In genomic region chr8:106399694-106400093, GRCm38 (mm10) we compare ENCODE assay signal across 8 mouse cellular contexts. TPM values are rescaled to one million over a fixed set of nuclear protein-coding genes. Genes with fewer than 3 reads are reported as not detected.
DNase-seq lines count a peak whose midpoint lies in the region; ATAC-seq lines count a peak whose summit lies in the region.

No protein-coding gene starts in this region.

- H3K4me3 ChIP-seq in embryonic facial prominence, embryonic 11.5 days (ENCODE audit: low read depth, low read length) = no peak overlapping the region
- H3K4me3 ChIP-seq in embryonic facial prominence, embryonic 10.5 days = no peak overlapping the region
- H3K4me3 ChIP-seq in heart, embryonic 10.5 days = no peak overlapping the region
- H3K4me3 ChIP-seq in stomach, embryonic 15.5 days (replicated peaks) = no peak overlapping the region

- no peaks in the 10 kb centered on the region; the same call in 1 of the 2 replicates for H3K4me1 ChIP-seq in embryonic facial prominence, embryonic 11.5 days (ENCODE audit: control insufficient read depth, insufficient read depth, low read length)
- peaks cover 18% of the 10 kb centered on the region for H3K4me1 ChIP-seq in embryonic facial prominence, embryonic 10.5 days
- peaks cover 16% of the 10 kb centered on the region for H3K4me1 ChIP-seq in heart, embryonic 10.5 days
- H3K4me1 ChIP-seq in stomach, embryonic 15.5 days = 0 out of 2 replicates have a peak, but pooled peaks cover 6% of the 10 kb centered on the region

- no peak overlapping the region for H3K4me2 ChIP-seq in embryonic facial prominence, embryonic 11.5 days (ENCODE audit: low read depth, low read length)
- no peak overlapping the region for H3K4me2 ChIP-seq in stomach, embryonic 15.5 days

- peak; percentile 25 for DNase-seq in embryonic facial prominence, embryonic 11.5 days (ENCODE audit: low spot score)
- DNase-seq in embryonic facial prominence, embryonic 10.5 days (ENCODE audit: low spot score) = no peak
- DNase-seq in adrenal gland, adult 8-10 months = peak; percentile 14
- no peak for DNase-seq in heart, embryonic 10.5 days (ENCODE audit: low spot score)
- peak; percentile 87 for DNase-seq in kidney, postnatal 10 days
- no peak for DNase-seq in frontal cortex, postnatal 36 days (ENCODE audit: low spot score in 2 of 2)
- DNase-seq in yolk sac, embryonic 10.5 days (ENCODE audit: low spot score) = no peak

- ATAC-seq in embryonic facial prominence, embryonic 11.5 days (replicated peaks; ENCODE audit: insufficient number of reproducible peaks, low FRiP score, low TSS enrichment, low read depth) = no peak
- ATAC-seq in stomach, embryonic 15.5 days (ENCODE audit: insufficient read depth, low FRiP score, low read depth) = peak; percentile 75; the same call in 1 of the 2 replicates

- H3K36me3 ChIP-seq in embryonic facial prominence, embryonic 11.5 days (replicated peaks; ENCODE audit: control insufficient read depth, insufficient read depth, low read depth, low read length) = no peaks in the 10 kb centered on the region
- no peaks in the 10 kb centered on the region for H3K36me3 ChIP-seq in embryonic facial prominence, embryonic 10.5 days (replicated peaks)
- H3K36me3 ChIP-seq in heart, embryonic 10.5 days = no peaks in the 10 kb centered on the region
- no peaks in the 10 kb centered on the region for H3K36me3 ChIP-seq in stomach, embryonic 15.5 days

- no peak overlapping the region for H3K27ac ChIP-seq in embryonic facial prominence, embryonic 11.5 days (replicated peaks; ENCODE audit: low read depth, low read length)
- H3K27ac ChIP-seq in embryonic facial prominence, embryonic 10.5 days (replicated peaks) = no peak overlapping the region
- H3K27ac ChIP-seq in heart, embryonic 10.5 days = 0 out of 2 replicates have a peak overlapping the region, but pooled peaks have one; percentile 26
- H3K27ac ChIP-seq in stomach, embryonic 15.5 days = peak overlapping the region; percentile 48; the same call in 1 of the 2 replicates

- 65% methylated on average over 8 of the region's 8 CpGs for WGBS in embryonic facial prominence, embryonic 11.5 days
- WGBS in embryonic facial prominence, embryonic 10.5 days = 70% methylated on average over 8 of the region's 8 CpGs
- 61% methylated on average over 8 of the region's 8 CpGs for WGBS in heart, embryonic 10.5 days
- WGBS in stomach, embryonic 15.5 days = 33% methylated on average over 8 of the region's 8 CpGs

- no peaks in the 10 kb centered on the region for H3K9me3 ChIP-seq in embryonic facial prominence, embryonic 11.5 days (replicated peaks; ENCODE audit: control insufficient read depth, low read length)
- no peaks in the 10 kb centered on the region for H3K9me3 ChIP-seq in embryonic facial prominence, embryonic 10.5 days
- H3K9me3 ChIP-seq in heart, embryonic 10.5 days = no peaks in the 10 kb centered on the region
- no peaks in the 10 kb centered on the region for H3K9me3 ChIP-seq in stomach, embryonic 15.5 days

- H3K9ac ChIP-seq in embryonic facial prominence, embryonic 11.5 days (replicated peaks; ENCODE audit: low read length) = no peak overlapping the region
- no peak overlapping the region for H3K9ac ChIP-seq in stomach, embryonic 15.5 days

- H3K27me3 ChIP-seq in embryonic facial prominence, embryonic 11.5 days (ENCODE audit: control insufficient read depth, insufficient read depth, low read length) = no peaks in the 10 kb centered on the region
- no peaks in the 10 kb centered on the region for H3K27me3 ChIP-seq in embryonic facial prominence, embryonic 10.5 days (replicated peaks; ENCODE audit: low read depth, poor library complexity, severe bottlenecking)
- H3K27me3 ChIP-seq in heart, embryonic 10.5 days (ENCODE audit: insufficient read depth, poor library complexity, severe bottlenecking) = no peaks in the 10 kb centered on the region
- no peaks in the 10 kb centered on the region for H3K27me3 ChIP-seq in stomach, embryonic 15.5 days (replicated peaks)

RNA-seq across cellular contexts. Expression of gene Zfp90, which starts 15.4 kb away (rescaled TPM):
- polyA plus RNA-seq in embryonic facial prominence, embryonic 11.5 days (2014; fragmentation: Nextera tagmentation; extraction: Ambion mirVana) = 33.5 and 34.8 TPM in 2 replicates
- 24.5 and 26.4 TPM in 2 replicates for polyA plus RNA-seq in embryonic facial prominence, embryonic 10.5 days (2016; fragmentation: Nextera tagmentation; extraction: Ambion mirVana)
- 10 to 100 TPM in 2 of 4 experiments, 1 to 10 TPM in 2; 6.4 to 12.4 (median 8.9) TPM for total RNA-seq in adrenal gland, adult 8-10 months (2022)
- polyA plus RNA-seq in heart, embryonic 10.5 days (2016; fragmentation: Nextera tagmentation; extraction: Ambion mirVana) = 12.5 and 19.3 TPM in 2 replicates
- 16.2 and 18.3 TPM in 2 replicates for polyA plus RNA-seq in stomach, embryonic 15.5 days (2015; fragmentation: Nextera tagmentation; extraction: Ambion mirVana)

Comparison
In these comparisons a context has a peak if more than half of its experiments do, and no peak if none do; other contexts are left out.
1. DNase-seq: peak in embryonic facial prominence, embryonic 11.5 days (single experiment), adrenal gland, adult 8-10 months (single experiment) and kidney, postnatal 10 days (single experiment); none in embryonic facial prominence, embryonic 10.5 days (single experiment), heart, embryonic 10.5 days (single experiment), frontal cortex, postnatal 36 days (0 of 2) and yolk sac, embryonic 10.5 days (single experiment).
2. H3K27ac ChIP-seq: peak in heart, embryonic 10.5 days (single experiment) and stomach, embryonic 15.5 days (single experiment); none in embryonic facial prominence, embryonic 11.5 days (single experiment) and embryonic facial prominence, embryonic 10.5 days (single experiment).